Mouse (Mus musculus): ENCODE results near the gene Btnl2. TPM values are rescaled to one million over a fixed set of nuclear protein-coding genes. Genes with fewer than 3 reads are reported as not detected.

Btnl2 gene
- polyA plus RNA-seq (2012; rRNA removed), result 0.03 and 0.07 TPM in 2 replicates

DNA sequence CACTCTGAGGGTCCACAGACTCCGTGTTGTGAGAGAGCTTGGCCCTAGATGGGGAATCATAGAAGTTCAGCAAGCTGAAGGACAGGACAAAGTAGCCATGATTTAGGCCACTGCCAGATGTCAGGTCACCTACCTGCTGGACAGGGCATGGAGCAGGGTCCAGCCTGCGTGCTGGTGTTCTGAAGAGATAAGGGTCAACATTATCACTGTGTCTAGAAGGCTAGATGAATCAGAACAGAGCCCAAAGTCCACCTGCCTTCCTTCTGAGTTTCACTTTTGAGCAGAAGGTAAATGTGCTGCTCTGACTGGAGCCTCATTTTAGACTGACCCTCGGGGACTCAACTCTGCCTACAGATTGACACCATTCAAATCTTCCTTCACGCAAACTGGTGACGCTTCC is at the start of gene Btnl2:
TSS of gene Btnl2 (plus strand) at position 284 of the 400 bp plus-strand sequence.

DNA sequence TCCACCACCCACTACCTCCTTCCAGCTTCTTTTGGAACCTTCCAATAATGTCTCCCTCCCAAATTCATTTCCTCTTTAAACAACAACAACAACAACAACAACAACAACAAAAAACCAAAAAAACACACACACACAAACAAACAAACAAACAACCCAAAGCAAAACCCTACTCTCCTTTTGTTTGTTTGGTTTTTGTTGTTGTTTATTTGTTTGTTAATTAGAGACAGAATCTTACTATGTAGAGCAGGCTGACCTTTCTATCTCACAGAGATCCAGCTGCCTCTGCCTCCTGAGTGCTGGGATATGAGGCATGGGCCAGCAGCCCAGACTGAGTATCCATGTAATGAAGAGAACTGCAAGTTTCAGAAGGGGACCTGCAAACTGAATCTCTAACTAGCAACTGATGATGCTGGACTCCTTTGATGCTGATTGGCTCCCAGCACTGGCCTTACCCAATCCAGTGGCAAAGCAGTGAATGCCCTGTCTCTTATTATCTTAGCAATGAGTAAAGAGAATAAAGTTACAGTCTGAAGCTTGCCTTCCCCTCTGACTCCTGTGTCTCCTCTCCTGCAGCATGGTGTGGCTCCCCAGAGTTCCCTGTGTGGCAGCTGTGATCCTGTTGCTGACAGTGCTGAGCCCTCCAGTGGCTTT is 49.1 kb upstream of the Btnl2 start, which contains the start of gene H2-Eb1:
TSS of gene H2-Eb1 (plus strand) at position 488 of the 651 bp plus-strand sequence.

GRCm38 (mm10) chr17:34325436-34325835 is 29.2 kb upstream of the Btnl2 start, which contains the start of gene H2-Eb2:
TSS of gene H2-Eb2 (plus strand) at chr17:34325665.

GRCm38 (mm10) chr17:34376847-34377246 is 22.2 kb downstream of the Btnl2 start, which contains the start of gene Btnl1:
TSS of gene Btnl1 (plus strand) at chr17:34377132.

DNA sequence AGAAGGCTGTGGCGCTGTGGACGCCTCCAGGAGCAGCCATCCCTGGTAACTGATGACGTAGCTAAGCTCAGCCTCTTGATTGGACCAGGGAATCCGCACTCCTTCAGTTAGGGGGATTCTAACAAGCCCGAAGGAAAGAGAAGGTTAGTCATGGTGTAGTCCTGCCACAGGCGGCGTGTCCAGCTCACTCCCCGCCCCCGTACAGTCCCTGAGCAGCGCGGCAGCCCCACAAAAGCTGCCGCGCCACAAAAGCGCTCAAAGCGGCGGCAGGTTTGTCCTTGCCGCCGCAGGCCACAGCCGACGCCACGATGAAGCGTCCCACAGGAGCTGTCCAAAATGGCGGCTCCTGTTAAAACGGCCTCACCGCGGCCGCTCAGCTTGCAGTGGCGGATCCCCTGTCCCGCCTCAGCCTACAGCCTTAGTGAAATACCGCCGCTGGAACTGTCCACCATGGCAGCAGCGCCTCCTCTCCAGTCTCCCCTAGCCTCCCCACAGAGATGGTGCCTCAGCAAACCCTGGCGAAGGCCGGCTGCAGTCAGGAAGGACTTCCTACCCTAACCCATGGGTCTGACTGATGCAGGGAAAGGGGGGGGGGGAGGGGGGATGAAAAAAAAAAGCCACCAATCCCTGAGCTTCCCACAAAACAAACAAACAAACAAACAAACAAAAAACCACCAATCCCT is 44.2 kb downstream of the Btnl2 start, which contains the start of gene BC051142:
TSS of gene BC051142 (plus strand) at position 110 of the 683 bp plus-strand sequence.

Other genes starting within 250 kb of the Btnl2 start
- gene H2-DMa, start 235.3 kb upstream of the Btnl2 start, polyA plus RNA-seq (2012; rRNA removed), result 4.5 and 5.3 TPM in 2 replicates
- 45.0 and 46.4 TPM in 2 replicates for gene Brd2, start 232.2 kb upstream of the Btnl2 start, polyA plus RNA-seq (2012; rRNA removed)
- 0.83 and 0.86 TPM in 2 replicates for gene H2-DMb2, start 211.5 kb upstream of the Btnl2 start, polyA plus RNA-seq (2012; rRNA removed)
- 2.5 and 2.6 TPM in 2 replicates for gene H2-DMb1, start 201.8 kb upstream of the Btnl2 start, polyA plus RNA-seq (2012; rRNA removed)
- gene Tap1, start 167.3 kb upstream of the Btnl2 start, polyA plus RNA-seq (2012; rRNA removed), result 8.9 and 10.8 TPM in 2 replicates
- 14.2 and 19.7 TPM in 2 replicates for gene Psmb9, start 167.1 kb upstream of the Btnl2 start, polyA plus RNA-seq (2012; rRNA removed)
- 26.6 and 37.5 TPM in 2 replicates for gene Psmb8, start 157.1 kb upstream of the Btnl2 start, polyA plus RNA-seq (2012; rRNA removed)
- gene Tap2, start 151.3 kb upstream of the Btnl2 start, polyA plus RNA-seq (2012; rRNA removed), result 7.1 and 7.6 TPM in 2 replicates
- gene H2-Ob, start 115.9 kb upstream of the Btnl2 start, polyA plus RNA-seq (2012; rRNA removed), result 2.0 and 2.7 TPM in 2 replicates
- gene H2-Ab1, start 97.1 kb upstream of the Btnl2 start, polyA plus RNA-seq (2012; rRNA removed), result 10.6 and 13.2 TPM in 2 replicates
- 5.1 and 7.7 TPM in 2 replicates for gene H2-Aa, start 67.0 kb upstream of the Btnl2 start, polyA plus RNA-seq (2012; rRNA removed)
- 2.8 and 4.2 TPM in 2 replicates for gene H2-Eb1, start 49.0 kb upstream of the Btnl2 start, polyA plus RNA-seq (2012; rRNA removed)
- gene H2-Eb2, start 29.2 kb upstream of the Btnl2 start, polyA plus RNA-seq (2012; rRNA removed), result 0.01 TPM in 2 replicates
- 0.06 TPM in 1 of 2 replicates, not detected in the other for gene Btnl1, start 22.3 kb downstream of the Btnl2 start, polyA plus RNA-seq (2012; rRNA removed)
- gene BC051142, start 44.0 kb downstream of the Btnl2 start, polyA plus RNA-seq (2012; rRNA removed), result 0.19 and 0.24 TPM in 2 replicates
- 0.04 TPM in 1 of 2 replicates, not detected in the other for gene Btnl4, start 122.5 kb downstream of the Btnl2 start, polyA plus RNA-seq (2012; rRNA removed)
- gene Btnl6, start 162.5 kb downstream of the Btnl2 start, polyA plus RNA-seq (2012; rRNA removed), result 0.07 TPM in 1 of 2 replicates, not detected in the other
- 1.3 TPM in 2 replicates for gene Notch4, start 209.4 kb downstream of the Btnl2 start, polyA plus RNA-seq (2012; rRNA removed)
- 8.8 and 11.4 TPM in 2 replicates for gene Gpsm3, start 235.0 kb downstream of the Btnl2 start, polyA plus RNA-seq (2012; rRNA removed)
- gene Pbx2, start 236.4 kb downstream of the Btnl2 start, polyA plus RNA-seq (2012; rRNA removed), result 25.0 and 32.0 TPM in 2 replicates
- gene Ager, start 243.0 kb downstream of the Btnl2 start, polyA plus RNA-seq (2012; rRNA removed), result 1.8 and 2.5 TPM in 2 replicates
- gene Rnf5, start 248.9 kb downstream of the Btnl2 start, polyA plus RNA-seq (2012; rRNA removed), result 70.1 and 71.2 TPM in 2 replicates
- 28.5 and 31.7 TPM in 2 replicates for gene Agpat1, start 249.4 kb downstream of the Btnl2 start, polyA plus RNA-seq (2012; rRNA removed)